Mouse (Mus musculus) stomach, postnatal 0 days (tissue): ENCODE measurements at regions not wholly inside any gene's neighbourhood (a gene's known extent, or its start where the extent isn't known, plus 50 kb on each side); places are given as distances from the start of the nearest gene placed in this dataset.

Experiments used
- CTCF ChIP-seq: IDR thresholded peaks from 2 replicates; pipeline ENCODE4 v1.5.1; 2016; ENCODE audit warnings: antibody characterized with exemption, low read depth, mild to moderate bottlenecking, moderate library complexity
- EP300 ChIP-seq: optimal IDR thresholded peaks from 2 replicates; pipeline ENCODE3; 2016; ENCODE audit warnings: antibody characterized with exemption

DNA sequence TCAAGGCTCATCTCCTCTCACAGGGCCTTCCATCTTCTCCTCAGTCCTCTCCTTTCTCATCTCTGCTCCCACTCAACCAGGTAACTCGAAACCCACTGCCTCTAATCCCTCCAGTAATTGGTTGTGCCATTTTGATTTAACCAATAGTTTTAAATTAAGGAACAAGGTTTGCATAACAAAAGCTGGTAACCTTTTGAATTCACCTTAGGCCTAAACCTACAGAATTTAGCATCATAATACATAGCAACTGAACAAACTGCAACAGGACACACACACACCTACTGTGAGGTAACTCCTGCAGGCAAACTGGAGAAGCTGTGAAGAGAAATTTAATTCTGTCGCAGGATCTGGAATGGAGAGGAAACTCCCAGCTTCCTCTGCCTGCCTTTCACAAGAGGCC lies 66.9 kb upstream of the Mboat1 start:
- TF ChIP-seq CTCF = no peak
- TF ChIP-seq EP300 = no peak
